Mouse (Mus musculus): ENCODE measurements at regions not wholly inside any gene's neighbourhood (a gene's known extent, or its start where the extent isn't known, plus 50 kb on each side); places are given as distances from the start of the nearest gene placed in this dataset.
"Not testable (repeated sequence)": the region's sequence is repeated elsewhere in the genome, so short reads cannot be mapped to it uniquely, and the experiment has no call there.

DNA sequence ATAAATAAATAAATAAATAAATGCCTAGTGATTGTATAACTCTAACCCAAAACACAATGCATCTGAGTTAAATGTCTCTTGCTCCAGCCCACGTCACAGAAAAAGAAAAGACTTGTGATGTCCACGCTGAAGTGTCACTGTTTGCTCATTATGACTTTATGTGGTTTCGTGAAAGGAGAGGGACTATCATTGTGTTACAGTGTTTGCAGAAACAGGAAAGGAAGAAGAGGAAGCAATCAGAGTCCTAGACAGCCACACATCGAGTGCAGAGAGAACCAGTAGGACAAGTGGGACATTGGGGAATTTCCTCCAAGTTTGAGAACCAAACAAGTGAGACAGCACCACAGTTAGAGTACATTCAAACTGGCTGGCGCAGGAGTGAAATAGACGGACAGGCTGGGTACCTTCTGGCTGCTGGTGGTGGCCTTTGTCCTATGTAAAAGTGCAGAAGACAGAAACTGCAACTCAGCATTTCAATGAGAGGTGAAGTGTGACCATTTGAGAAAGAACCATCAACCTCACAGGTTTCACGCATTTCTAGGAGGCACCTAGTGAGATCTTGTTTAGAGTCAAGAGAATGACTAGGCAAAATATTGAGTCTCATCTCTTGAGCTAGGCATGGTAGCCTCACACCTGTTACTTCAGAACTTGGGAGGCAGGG is 59.6 kb downstream of the Fasl start:
- DNase-seq (ENCODE audit: low read depth in 1 of 2, low spot score in 2 of 2) = no peak

DNA sequence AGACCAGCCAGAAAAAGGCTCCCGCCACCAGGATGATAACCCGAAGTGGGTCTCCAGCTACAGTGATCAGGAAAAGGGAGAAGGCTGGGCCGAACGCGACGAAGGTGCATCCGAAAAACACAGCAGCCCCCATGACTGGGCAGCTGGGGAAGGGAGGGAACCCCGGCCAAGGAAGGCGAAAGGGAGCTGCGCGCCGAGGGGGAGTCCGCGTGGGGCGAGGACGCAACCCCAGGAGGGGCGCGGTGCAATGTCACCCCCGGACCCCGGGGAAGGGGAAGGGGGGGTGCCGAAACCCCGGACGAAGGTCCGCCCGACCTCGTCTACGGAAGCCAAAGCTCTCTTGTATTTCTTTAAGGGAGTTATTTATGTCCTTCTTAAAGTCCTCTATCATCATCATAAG is 60.9 kb downstream of the Fasl start:
- DNase-seq (ENCODE audit: low read depth in 1 of 2, low spot score in 2 of 2) = not testable (repeated sequence)

DNA sequence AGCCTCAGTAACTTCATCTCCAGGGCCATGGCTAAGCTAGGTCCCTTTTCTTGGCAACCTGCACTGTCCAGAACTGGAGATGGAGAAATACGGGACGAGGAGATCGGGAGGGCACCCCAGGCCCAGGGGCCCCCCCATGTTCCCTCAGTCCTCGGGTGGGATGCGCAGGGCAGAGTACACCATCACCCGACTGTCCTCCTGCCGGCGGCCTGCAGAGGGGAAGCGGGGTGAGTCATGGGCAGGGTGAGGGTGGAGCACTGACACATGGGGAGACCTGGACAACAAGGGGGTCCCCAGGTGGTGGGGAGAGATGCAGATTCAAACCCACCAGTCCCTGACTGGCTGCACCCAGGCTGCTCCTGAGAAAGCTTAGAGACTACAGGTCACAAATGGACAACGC is 62.2 kb downstream of the Fasl start:
- not testable (repeated sequence) for DNase-seq (ENCODE audit: low read depth in 1 of 2, low spot score in 2 of 2)

DNA sequence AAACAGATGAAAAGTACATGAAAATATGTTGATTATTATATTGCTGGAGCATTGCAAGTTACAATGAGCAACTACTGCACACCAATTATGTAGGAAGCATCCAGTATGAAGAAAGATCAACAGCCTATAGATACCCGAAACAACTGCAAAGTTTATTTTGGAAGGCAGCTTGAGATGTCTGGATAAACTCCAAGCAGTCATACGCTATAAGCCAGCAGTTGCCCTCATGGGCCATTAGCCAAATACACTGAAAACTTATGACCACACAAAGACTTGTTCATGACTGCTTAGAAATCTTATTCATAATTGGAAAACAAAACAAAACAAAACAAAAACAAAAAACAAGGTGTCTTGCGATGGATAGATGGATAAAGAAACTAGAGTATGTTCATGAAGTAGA is 68.4 kb downstream of the Fasl start:
- DNase-seq (ENCODE audit: low read depth in 1 of 2, low spot score in 2 of 2) = no peak

DNA sequence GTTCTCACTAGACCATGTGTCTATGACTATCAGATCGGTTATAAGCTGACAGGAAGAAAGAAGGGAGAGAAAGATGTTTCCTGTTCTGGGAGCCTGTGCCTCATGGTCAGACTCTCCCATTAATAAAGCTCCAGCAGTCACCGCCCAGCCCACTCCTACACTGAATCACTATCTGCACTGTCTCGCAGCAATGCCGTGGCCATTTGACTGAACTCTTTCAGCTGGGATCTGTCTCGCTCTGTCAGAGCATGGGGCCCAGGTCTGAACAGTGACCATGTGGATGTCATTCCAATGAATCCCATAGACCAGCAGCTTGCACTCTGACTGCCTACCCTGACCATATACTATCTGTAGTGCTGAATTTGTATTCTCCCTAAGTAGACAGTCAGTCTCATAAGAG is 70.0 kb downstream of the Fasl start:
- DNase-seq (ENCODE audit: low read depth in 1 of 2, low spot score in 2 of 2) = no peak

DNA sequence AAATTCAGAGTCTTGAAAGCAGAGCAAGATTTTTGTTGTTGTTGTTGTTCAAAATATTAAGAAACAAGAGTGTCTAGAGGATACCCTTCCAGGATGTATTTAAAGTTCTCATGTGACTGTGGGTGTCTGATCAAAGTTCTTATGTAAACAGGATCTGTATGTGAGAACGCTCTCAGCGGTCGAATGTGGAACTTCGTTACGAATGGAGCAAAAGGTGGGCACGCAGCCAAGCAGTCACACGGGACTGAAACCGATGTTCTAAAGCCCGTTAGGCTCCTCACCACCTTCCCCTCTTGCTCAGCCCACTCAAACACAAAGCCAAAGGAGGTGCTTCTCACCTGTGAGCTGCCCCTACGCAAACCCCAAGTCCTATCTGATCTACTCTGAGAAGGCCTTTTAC is 75.4 kb downstream of the Fasl start:
- peak in 1 of 2 experiments; percentile 43 for DNase-seq (ENCODE audit: low read depth in 1 of 2, low spot score in 2 of 2)

DNA sequence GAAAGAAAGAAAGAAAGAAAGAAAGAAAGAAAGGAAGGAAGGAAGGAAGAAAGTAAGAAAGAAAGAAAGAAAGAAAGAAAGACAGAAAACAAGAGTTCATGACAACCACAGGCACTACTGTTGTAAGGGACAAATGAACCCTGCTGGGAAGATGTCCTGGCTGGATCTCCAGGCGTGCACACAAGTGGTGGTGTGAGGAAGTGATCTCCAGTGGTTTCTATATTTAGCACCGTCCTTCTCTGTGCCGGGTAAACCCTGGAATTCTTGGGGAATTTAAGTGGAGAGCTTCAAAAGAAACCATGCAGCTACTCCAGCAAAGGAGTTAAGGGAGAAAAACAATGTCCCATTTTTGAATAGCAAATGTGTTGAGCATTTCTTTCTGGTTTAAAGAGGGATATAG is 76.0 kb downstream of the Fasl start:
- DNase-seq (ENCODE audit: low read depth in 1 of 2, low spot score in 2 of 2) = no peak

DNA sequence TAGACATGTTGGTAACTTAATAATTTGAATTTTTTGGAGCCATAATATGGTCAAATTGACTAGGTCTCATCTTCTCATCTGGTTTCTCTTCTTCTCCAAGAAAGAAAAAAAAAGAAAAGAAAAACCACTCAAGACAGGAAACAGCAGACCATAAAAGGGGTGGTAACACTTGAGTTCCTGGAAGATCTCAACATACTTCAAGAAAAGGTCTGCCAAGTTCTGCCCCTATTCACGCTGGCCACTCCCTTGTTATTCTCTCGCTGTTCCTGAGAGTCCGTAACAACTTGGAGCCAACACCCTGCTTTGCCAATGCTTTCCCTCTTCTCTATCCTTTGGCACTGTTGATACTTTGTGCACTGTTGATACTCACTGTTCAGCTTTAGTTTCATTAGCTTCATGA is 81.2 kb downstream of the Fasl start:
- no peak for DNase-seq (ENCODE audit: low read depth in 1 of 2, low spot score in 2 of 2)

DNA sequence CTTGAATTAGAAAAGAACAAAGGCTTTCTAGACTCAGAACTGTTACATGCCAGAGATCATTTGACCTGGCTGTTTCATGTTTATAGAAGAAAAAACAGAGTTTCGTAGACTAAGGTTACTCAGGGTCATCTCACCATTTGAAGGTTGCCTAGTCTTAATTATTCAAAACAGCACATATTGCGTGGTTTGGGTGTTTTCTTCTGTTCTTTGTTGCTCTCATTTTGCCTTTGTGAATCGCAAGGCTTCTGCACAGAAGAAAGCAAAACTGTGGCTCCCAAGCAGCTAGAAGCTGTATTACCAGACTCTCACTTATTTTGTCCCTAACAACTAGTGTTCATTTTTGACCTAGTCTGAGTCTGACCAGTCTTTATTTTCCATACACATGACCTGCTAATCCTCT is 83.3 kb downstream of the Fasl start:
- DNase-seq (ENCODE audit: low read depth in 1 of 2, low spot score in 2 of 2) = no peak

DNA sequence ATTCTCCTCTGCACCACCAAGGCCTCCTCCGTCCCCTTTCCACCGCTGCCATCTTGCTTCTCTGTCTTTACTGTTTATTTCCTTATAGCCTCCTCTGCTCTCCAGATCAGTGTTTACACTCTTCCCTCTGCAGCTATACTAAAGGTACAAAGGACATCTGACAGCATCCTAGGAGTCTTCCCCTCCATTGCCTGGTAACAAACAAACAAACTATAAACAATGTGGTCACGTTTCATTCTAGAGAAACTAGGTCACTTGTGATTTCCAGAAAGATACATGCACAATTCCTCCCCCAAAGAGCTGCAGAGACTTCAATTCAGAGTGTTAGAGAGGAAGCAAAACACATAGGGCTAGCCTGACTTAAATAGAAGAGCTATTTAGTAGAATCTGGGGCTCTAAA is 83.8 kb downstream of the Fasl start:
- no peak for DNase-seq (ENCODE audit: low read depth in 1 of 2, low spot score in 2 of 2)

DNA sequence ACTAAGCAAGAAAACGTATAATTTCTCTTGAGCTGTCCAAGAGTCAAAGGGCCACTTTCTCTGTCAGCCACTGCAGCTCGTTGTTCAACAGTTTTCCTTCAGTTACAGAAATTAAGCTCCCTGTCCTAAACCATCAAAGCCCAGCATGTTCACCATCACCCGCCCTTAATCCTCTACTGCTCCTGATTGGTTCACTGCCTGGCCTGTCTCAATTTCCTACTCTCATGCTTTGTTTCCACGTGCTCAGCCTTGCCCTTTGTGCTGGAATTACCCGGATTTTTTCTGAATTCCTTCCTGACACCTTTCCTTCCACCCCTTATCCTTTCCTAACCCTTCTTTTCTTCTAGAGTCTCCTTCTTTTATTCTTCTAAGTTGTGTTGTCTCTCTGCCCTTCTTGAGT is 92.4 kb downstream of the Fasl start:
- no peak for DNase-seq (ENCODE audit: low read depth in 1 of 2, low spot score in 2 of 2)

DNA sequence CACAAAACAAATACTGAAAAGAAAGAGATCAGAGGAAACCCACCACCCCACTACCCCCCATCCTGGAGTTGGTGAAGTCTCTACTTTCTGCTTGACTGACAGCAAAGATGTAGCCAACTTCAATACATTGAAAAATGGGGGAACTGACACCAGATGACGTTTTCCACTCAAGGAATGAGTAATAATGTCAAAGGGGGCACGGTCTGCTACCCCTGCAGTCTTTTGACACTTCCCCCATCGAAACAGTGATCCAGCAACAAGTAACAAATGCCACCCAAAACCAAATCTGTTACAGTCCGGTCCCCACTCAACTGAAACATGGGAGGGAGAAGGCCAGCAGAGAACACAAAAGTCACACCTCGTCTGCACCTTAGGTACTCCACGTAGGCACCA is 94.5 kb downstream of the Fasl start:
- DNase-seq (ENCODE audit: low read depth in 1 of 2, low spot score in 2 of 2) = no peak

DNA sequence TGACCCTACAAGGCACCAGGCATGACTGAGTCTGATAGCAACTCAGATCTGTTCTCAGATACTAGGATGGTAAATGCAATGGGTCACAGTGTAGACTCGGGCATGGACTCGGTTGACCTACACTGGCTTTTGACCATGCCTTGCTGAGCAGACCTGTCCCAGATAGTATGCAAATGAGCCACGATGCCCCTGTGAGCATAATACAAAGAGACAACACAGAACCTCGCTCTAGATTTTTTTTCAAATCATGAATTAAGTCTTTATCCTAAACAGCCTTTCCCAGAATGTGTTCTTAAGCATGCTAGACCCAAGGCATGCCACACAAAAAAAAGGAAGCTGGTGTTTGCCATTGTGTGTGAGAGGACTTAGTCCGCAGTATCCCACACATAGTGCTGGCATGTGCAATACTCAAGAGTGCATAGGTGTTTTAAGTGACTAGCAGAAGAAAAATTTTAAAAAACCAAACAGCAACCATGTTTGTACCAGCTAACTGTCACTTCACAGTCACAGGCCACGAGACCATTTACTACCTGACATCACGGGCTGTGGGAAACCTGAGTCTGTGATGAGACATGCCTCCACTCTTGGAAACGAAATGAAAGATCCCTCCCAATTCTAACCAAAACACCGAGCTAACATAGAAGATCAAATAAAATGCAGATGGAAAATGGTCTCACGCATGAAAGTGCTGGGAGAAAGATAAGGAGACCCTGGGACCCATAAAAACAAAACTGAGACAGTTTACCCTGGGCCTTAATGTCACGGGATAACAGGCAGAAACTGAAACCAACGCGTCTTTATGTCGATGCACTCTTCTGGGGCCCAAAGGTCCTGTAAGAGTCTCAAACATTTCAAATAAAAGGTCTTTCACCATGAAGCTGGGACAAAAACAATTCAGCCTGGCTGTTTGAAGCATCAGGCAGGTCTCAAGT is 95.2 kb downstream of the Fasl start:
- DNase-seq (ENCODE audit: low read depth in 1 of 2, low spot score in 2 of 2) = no peak

DNA sequence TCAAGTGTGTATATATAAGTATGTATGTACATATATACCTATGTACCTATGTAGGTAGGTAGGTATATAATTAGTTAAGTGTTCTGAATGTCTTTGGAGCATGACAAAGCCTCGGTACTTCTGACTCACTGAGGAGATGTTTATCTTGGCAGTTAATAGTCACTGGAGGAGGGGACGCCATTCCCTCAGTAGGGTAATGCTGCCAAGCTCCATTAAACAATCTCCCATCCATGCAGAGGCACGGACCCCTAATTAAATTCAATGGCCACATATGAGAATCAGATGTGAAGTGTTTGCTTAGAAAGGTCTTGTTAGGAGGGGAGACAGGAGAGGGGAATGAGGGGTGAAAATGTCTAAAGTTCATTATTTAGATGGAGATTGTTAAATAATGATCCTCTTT is 99.3 kb downstream of the Fasl start:
- DNase-seq (ENCODE audit: low read depth in 1 of 2, low spot score in 2 of 2) = no peak

DNA sequence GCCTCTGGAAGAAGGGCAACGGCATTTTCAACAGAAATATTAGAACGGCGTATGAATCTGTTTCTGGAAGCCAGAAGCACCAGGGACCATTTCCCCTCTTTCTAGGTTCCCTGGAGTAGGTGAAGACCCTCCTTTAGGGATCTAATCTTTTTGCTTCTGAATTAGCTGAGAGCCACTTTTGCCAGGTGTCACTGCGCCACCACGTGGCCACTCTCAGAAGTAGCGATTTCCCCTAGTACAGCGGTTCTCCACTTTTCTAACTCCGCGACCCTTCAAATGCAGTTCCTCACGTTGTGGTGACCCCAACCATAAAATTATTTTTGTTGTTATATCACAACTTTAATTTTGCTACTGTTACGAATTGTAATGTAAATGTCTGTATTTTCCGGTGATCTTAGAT is 100.7 kb downstream of the Fasl start:
- no peak for DNase-seq (ENCODE audit: low read depth in 1 of 2, low spot score in 2 of 2)

DNA sequence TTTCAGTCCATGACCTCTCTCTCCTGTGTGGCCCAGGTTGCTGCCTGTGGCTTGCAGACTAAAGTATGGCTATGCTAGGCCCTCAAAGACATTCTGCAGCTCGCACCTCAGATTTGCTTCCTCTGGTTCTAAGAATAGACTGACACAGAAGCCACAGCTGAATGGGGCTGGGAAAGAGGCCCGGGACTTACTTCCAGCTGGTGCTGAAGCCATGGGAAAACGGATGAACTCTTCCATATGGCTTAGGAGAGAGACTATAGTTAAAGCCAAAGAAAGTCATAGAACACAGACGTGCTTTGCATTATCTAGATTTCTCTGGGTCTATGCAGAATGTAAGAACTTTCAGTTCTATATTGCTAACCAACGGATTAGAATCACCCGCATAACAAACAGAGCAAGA is 107.7 kb downstream of the Fasl start:
- DNase-seq (ENCODE audit: low read depth in 1 of 2, low spot score in 2 of 2) = no peak

DNA sequence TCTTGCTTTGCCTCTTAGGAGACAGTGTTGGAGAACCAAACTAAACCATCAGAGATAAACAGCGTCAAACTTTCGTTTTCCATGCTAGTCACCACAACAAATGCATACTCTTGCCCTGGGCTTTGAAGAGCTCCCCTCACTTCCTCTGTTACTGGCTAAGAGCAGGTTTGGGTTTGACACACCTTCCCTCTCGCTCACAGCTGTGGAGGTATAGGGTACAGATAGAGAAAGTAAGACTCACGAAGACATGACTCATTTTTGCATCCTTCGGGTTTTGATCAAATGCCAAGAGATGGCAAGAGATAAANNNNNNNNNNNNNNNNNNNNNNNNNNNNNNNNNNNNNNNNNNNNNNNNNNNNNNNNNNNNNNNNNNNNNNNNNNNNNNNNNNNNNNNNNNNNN is 117.4 kb downstream of the Fasl start:
- DNase-seq (ENCODE audit: low read depth in 1 of 2, low spot score in 2 of 2) = no peak

DNA sequence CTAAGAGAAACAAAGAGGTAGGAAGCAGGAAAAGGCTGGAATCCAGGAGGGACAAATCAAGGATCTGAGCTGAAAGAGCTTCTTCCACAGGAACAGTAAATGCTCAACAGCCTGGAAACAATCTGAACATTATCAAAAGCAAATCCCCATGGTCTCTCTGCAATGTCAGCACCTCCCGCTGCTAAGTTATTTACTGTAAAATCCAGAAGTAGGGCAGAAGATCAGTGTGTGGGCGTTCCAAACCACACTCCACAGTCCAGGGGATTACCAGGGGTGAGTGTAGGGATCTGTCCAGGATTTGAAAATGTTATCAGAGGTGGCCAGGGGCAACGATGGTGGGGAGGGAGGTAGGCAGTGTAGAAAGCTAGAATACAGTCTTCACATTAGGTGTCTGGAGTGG is 124.0 kb downstream of the Fasl start:
- DNase-seq (ENCODE audit: low read depth in 1 of 2, low spot score in 2 of 2) = no peak

DNA sequence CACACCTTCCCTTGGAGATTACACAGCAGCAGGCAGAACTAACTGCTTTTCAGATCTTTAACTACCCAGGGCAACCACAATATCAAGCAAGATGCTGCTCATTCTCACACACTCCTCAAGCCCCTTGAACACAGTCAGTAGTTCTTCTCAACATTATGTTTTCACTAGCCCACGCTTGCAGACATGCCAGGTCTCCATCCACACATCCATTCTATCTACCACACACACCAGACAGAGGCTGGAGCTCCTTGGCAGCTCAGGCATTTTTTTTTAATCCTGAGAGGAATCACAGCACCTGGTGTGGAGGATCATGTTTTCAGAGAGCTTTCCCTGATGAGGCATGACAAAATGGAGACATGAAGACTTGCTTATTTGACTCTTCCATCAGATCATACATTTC is 124.9 kb downstream of the Fasl start:
- no peak for DNase-seq (ENCODE audit: low read depth in 1 of 2, low spot score in 2 of 2)

DNA sequence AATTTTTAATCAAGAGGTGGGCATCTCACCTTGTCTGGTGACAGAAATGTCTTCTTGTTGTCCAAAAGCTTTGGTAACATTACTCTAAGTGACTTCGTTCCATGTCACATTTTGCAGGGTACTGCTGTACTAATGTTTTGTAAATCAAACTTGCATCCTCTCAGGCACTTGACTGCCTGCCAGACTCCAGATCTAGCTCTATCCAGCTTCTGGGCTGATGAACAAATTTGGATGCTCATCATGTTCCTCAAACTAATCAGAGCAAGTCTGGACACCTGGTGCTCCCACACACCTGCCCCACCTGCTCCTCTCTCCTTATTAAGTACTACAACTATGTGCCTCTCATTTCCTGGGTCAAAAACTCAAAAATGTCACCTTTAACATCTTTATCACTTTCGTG is 126.1 kb downstream of the Fasl start:
- no peak for DNase-seq (ENCODE audit: low read depth in 1 of 2, low spot score in 2 of 2)

DNA sequence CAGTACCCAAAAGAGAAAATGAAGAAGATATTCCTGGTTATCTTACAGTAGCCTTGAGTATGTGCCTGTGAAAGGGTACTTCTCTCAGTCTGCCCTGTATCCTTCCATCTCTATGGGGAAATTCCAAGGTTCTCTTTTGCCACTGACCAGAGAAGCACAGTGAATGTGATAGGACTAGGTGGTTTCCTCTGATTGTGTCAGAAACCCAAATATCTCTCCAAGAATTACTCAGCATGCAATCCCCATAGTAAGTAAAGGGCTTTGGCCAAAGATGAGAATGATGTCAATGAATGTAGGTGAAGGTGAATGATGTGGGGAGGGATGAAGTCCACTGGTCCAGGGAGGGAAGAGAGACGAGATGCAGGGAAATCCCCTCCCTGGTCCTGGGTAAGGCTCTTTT is 130.8 kb downstream of the Fasl start:
- DNase-seq (ENCODE audit: low read depth in 1 of 2, low spot score in 2 of 2) = no peak

DNA sequence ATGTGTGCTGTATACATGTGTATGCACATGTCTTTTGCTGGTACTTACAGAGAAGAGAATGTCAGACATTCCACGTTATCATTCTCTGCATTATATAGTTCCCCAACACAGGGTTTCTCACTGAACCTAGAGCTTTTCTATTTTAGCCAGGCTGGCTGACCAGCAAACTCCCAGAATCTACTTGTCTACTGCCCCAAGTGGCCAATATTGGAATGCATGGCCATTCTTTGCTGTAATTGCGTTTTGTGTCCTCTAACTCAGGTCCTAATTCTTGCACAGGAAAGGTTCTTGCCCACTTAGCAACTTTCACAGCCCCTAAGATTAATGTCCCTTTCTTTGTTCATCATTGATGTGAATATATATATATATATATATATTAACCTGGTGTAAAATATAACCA is 138.9 kb downstream of the Fasl start:
- no peak for DNase-seq (ENCODE audit: low read depth in 1 of 2, low spot score in 2 of 2)

DNA sequence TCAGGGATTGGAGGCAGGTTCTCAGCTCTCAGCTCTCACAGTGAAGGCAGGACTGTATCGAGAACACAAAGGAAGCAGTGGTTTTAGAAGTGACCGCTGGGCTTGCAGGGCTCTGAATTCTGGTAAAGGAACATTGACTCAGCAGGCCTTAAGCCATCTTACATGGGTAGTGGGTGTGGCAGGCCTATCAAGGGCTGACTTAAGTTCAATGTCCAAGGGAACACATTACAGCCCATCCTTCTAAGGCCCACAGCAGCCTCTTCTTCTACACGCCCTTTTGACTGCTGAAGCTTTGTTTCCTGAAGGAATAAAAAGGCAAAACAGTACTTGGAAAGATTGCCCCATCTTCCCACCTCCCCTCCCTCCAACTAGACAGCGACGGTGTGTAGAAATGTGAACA is 137.6 kb downstream of the Tnfsf18 start:
- no peak for DNase-seq (ENCODE audit: low read depth in 1 of 2, low spot score in 2 of 2)

Data from monocyte, adult 2 months (primary cell).